Mouse (Mus musculus): ENCODE measurements around the gene Haus3. TPM values are rescaled to one million over a fixed set of nuclear protein-coding genes. Genes with fewer than 3 reads are reported as not detected.

Haus3 gene
- polyA plus RNA-seq, 1 experiment from 2014 or later = 15.2 TPM

DNA sequence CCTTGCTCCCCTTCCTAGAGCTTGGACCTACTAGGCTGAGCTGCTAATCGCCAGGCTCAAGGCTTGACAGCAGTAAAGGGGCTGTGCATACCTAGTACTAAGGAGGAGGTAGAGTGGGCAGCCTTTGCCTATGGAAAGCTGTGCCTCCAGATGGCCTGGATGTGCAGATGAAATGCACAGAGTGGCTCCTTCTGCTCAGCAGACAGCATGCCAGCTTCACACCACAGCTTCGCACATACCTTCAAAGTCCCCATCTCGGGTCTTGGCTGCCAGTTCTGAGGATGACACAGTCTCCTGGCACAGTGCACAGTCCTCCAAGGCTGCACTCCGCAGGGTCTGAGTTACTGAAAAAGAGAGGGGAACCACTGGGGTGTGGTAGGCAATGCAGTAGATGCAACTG is 27.9 kb upstream of the Haus3 start:
- H3K27ac ChIP-seq (replicated peaks) = no peak overlapping the region
- no peak overlapping the region for H3K9ac ChIP-seq
- WGBS = 82% methylated on average over 4 of the region's 4 CpGs
- H3K36me3 ChIP-seq = no peaks in the 10 kb centered on the region
- no peak overlapping the region for H3K4me2 ChIP-seq
- H3K9me3 ChIP-seq = no peaks in the 10 kb centered on the region
- H3K4me1 ChIP-seq (replicated peaks) = no peaks in the 10 kb centered on the region
- ATAC-seq (ENCODE audit: low read depth) = no peak
- no peaks in the 10 kb centered on the region for H3K27me3 ChIP-seq
- no peak overlapping the region for H3K4me3 ChIP-seq

DNA sequence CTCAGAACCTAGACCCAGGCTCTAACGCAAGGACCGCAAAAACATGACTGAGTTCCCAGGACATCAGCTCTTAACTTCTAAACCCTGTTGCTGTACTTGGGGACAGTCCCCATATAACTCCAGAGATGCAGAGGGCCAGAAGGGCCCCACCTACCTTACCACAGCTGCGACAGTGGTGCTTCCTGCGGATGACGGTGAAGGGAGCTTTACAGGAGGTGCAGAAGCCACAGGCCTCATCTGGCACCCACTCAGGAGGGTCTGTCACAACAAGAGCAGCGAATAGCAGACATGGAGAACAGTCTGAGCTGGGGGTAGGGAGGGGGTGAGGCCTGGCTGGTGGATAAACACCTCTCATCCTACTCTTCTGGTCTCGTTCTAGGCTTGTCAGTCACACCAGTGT is 27.1 kb upstream of the Haus3 start:
- Histone ChIP-seq H3K9me3 (no peaks in the 10 kb centered on the region), H3K9ac (no peak overlapping the region), H3K4me2 (no peak overlapping the region), H3K36me3 (no peaks in the 10 kb centered on the region), H3K4me3 (no peak overlapping the region), H3K27me3 (no peaks in the 10 kb centered on the region), H3K27ac (replicated peaks) (no peak overlapping the region), H3K4me1 (replicated peaks) (no peaks in the 10 kb centered on the region)
- 76% methylated on average over 7 of the region's 7 CpGs for WGBS
- ATAC-seq (ENCODE audit: low read depth) = no peak

DNA sequence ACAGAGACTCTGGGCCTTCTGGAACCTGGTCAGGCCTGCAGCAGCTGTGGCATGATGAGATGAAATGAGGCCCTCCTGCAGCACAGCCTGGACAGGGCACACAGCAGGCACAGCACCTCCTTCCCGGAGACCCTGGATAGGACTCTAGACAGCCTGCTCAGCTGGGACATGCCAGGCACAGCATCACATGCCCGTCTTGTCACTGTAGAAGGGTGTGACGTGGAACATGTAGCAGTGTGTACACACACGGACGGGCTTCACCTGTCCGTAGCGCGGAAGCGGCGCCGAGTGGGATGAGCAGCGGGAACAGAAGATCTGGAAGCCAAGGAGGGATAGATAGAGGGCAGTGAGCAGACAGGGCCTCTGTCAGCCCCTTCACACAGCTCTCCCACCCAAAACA is 26.5 kb upstream of the Haus3 start:
- no peaks in the 10 kb centered on the region for H3K36me3 ChIP-seq
- no peak overlapping the region for H3K9ac ChIP-seq
- no peak overlapping the region for H3K4me3 ChIP-seq
- H3K27ac ChIP-seq (replicated peaks) = no peak overlapping the region
- no peak for ATAC-seq (ENCODE audit: low read depth)
- H3K4me1 ChIP-seq (replicated peaks) = no peaks in the 10 kb centered on the region
- H3K4me2 ChIP-seq = no peak overlapping the region
- 94% methylated on average over 12 of the region's 12 CpGs for WGBS
- no peaks in the 10 kb centered on the region for H3K9me3 ChIP-seq
- no peaks in the 10 kb centered on the region for H3K27me3 ChIP-seq

DNA sequence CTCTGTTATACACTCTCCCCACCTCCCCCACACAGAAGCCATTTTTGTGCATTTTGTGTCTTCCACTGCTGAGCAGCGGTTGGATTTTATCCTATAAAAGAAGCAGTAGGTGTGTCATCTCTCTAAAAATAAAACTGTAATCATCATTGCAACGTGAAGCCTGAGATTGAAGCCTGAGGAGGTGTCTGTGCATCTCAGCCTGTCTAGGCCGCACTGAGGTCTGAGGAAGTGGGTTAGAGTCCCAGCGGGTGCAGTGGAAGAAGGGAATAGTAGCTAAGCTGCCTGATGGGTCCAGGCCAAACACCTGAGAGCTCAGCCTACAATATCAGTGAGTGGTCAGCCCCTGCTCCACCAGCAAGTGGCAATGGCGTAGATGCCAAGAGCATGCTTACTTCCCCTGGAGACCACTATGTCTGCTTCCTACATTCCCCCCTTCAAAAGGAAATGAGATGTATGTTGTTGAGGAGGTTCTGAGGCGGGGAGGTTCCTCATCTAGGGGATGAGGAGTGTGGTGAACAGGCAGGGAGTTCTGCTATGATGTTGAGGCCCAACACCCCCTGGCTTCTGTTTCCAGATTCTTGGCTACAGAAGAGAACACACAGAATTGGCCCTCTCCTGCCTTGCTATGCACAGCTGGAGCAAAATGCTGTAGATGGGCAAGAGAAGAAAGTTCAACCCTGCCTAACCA is 25.8 kb upstream of the Haus3 start:
- WGBS = 81% methylated on average over 6 of the region's 6 CpGs
- Histone ChIP-seq H3K27ac (replicated peaks) (no peak overlapping the region), H3K4me3 (no peak overlapping the region), H3K27me3 (no peaks in the 10 kb centered on the region), H3K4me1 (replicated peaks) (no peaks in the 10 kb centered on the region), H3K4me2 (no peak overlapping the region), H3K9me3 (no peaks in the 10 kb centered on the region), H3K9ac (no peak overlapping the region), H3K36me3 (no peaks in the 10 kb centered on the region)
- no peak for ATAC-seq (ENCODE audit: low read depth)

DNA sequence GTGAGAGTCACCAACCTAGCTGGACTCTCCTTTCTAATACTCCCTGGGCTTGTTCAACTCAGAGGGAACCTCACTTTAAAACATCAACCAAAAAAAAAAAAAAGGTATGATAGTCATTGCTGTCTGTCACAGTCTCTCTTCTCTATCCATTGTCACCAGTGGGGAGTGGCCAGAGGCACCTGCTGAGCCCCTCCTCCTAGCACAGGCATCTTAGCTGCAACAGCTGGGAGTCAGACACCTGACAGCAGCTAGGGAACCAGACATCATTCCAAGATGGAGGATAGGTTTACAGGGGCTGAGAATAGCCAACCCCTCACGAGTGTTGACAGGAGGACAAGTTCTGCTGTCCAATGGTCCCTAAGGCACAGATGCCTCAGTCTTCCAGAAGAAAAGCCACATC is 25.1 kb upstream of the Haus3 start:
- 72% methylated on average over 1 of the region's 1 CpGs for WGBS
- H3K4me2 ChIP-seq = no peak overlapping the region
- no peak overlapping the region for H3K27ac ChIP-seq (replicated peaks)
- ATAC-seq (ENCODE audit: low read depth) = no peak
- H3K9ac ChIP-seq = no peak overlapping the region
- H3K9me3 ChIP-seq = no peaks in the 10 kb centered on the region
- no peaks in the 10 kb centered on the region for H3K27me3 ChIP-seq
- no peak overlapping the region for H3K4me3 ChIP-seq
- H3K4me1 ChIP-seq (replicated peaks) = no peaks in the 10 kb centered on the region
- H3K36me3 ChIP-seq = no peaks in the 10 kb centered on the region

DNA sequence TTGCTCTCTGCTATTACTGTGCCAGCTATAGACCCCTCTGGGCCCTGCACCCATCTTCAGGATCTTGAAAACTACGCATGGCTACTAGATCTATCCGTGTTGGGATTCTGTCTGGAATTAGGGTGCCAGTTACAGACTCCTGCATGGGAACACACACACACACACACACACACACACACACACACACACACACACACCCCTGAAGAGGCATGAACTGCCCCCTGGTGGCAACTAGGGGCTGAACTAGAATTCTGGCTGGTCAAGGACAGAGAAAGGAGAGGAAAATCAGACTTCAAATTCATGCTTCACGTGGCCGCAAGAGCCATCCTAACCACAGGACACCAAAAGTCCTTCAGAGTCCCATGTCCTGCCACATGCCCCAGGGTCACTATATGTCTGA is 22.5 kb upstream of the Haus3 start:
- Histone ChIP-seq H3K9ac (no peak overlapping the region), H3K36me3 (no peaks in the 10 kb centered on the region), H3K27ac (replicated peaks) (no peak overlapping the region), H3K4me2 (no peak overlapping the region), H3K4me3 (no peak overlapping the region), H3K27me3 (no peaks in the 10 kb centered on the region), H3K9me3 (no peaks in the 10 kb centered on the region), H3K4me1 (replicated peaks) (peaks cover 12% of the 10 kb centered on the region)
- WGBS = 86% methylated on average over 4 of the region's 4 CpGs
- no peak for ATAC-seq (ENCODE audit: low read depth)

DNA sequence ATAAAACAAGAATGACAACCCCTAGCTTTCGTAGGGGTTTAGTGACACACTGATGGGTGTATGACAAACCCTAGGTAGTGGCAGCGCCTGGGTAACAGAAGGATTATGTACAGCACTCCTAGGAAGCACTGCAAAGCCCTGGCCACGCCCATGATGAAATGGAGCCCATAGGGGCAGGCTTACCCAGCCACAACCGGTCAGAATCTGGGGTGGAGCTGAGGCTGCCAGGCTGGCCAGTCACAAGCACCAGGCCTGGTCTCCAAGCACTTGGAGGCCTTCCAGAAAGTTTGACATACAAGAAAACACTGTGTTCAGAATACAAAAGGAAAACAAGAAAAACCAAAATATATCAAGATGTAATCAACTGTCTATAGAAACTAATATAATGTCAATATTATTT is 21.7 kb upstream of the Haus3 start:
- H3K27me3 ChIP-seq = no peaks in the 10 kb centered on the region
- H3K9ac ChIP-seq = no peak overlapping the region
- no peak overlapping the region for H3K4me2 ChIP-seq
- peaks cover 19% of the 10 kb centered on the region for H3K4me1 ChIP-seq (replicated peaks)
- no peak for ATAC-seq (ENCODE audit: low read depth)
- H3K4me3 ChIP-seq = no peak overlapping the region
- H3K36me3 ChIP-seq = no peaks in the 10 kb centered on the region
- no peaks in the 10 kb centered on the region for H3K9me3 ChIP-seq
- H3K27ac ChIP-seq (replicated peaks) = no peak overlapping the region
- 57% methylated on average over 4 of the region's 4 CpGs for WGBS

DNA sequence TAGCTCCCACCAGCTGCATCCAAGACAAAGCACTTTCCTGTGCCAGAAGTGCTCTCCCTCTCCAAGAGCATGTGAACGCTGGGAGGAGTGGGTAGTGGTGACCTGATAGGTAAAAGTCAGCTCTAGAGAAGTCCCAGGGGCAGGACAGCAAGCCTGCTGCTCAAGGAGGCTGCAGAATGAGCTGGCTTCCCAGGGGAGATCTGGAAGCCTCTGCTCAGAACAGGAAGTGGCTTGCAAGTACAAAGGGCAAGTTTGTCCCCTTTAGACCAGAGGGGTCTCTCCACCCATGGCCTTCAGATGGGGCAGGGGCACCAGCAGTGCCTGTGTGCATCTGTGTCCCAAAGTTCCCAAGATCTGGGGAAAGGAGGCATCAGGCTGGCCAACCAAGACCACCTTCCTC is 20.2 kb upstream of the Haus3 start:
- ATAC-seq (ENCODE audit: low read depth) = no peak
- no peak overlapping the region for H3K27ac ChIP-seq (replicated peaks)
- no peaks in the 10 kb centered on the region for H3K9me3 ChIP-seq
- no peaks in the 10 kb centered on the region for H3K27me3 ChIP-seq
- no peak overlapping the region for H3K4me3 ChIP-seq
- WGBS = 48% methylated on average over 1 of the region's 1 CpGs
- no peaks in the 10 kb centered on the region for H3K36me3 ChIP-seq
- peaks cover 34% of the 10 kb centered on the region for H3K4me1 ChIP-seq (replicated peaks)
- H3K9ac ChIP-seq = no peak overlapping the region
- H3K4me2 ChIP-seq = no peak overlapping the region

DNA sequence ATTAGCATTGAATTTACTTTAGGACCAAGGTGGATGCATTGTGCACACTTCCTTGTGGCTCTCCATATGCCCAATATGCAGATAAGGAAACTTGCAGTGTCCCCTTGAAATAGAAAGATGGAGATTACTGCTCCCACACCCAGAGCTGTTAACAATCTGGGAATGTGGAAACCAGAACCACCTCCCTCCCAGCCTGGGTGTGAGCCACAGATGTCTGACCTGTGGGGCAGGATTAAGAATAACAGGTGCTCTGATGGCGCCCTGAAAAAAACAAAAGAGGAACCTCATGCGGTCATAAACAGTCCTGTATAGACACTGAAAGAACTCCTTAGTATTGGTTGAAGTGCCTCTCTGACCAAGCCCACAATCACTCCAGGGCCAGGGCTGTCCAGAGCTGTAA is 19.5 kb upstream of the Haus3 start:
- WGBS = 76% methylated on average over 2 of the region's 2 CpGs
- Histone ChIP-seq H3K4me1 (replicated peaks) (peaks cover 41% of the 10 kb centered on the region), H3K27ac (replicated peaks) (no peak overlapping the region), H3K4me3 (peak overlapping the region; percentile 87), H3K4me2 (peak overlapping the region; percentile 69), H3K9ac (peak overlapping the region; percentile 73), H3K36me3 (peaks cover 6% of the 10 kb centered on the region; the same call in 1 of the 2 replicates), H3K9me3 (no peaks in the 10 kb centered on the region), H3K27me3 (no peaks in the 10 kb centered on the region)
- no peak for ATAC-seq (ENCODE audit: low read depth)

DNA sequence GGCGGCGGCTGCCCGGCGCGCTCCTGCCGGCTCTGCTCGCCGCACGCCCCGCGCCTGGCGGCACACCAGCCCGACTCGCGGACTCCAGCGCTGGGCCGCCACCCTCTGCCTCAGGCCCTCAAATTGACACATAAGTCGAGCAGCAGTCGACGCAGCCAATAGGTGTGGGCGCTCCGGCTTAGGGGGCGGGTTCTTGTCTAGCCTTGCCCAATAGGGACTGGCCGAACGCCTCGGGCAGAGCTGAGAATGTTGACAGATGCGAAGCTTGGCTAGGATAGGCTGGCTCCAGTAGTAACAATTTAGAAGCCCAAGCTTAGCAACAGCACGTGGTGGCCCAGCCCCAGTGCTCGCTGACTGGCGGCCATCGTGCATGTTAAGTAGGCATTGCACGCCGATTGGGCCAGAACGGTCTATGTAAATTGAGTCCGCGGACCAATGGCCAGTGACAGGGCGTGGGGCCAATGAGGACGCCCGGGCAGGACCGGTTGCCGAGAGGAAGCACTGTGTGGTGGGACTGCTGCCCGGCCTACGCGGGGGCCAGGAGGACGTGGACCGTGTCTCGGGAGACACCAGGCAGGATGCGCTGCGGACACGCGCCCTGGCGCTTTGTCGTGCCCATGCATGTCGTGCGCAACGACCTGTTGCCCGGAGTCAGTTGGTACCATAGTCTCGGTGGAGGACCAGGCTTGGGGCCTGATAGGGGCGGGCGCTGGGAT is 18.4 kb upstream of the Haus3 start, which contains the start of gene Mxd4:
TSS of gene Mxd4 (minus strand) at position 120 of the 716 bp plus-strand sequence.
- peak within 1 kb of the TSS; percentile 96 for H3K4me2 ChIP-seq
- H3K36me3 ChIP-seq = peaks cover 16% of the 10 kb centered on the region
- peak; percentile 99 for ATAC-seq (ENCODE audit: low read depth)
- no peaks in the 10 kb centered on the region for H3K9me3 ChIP-seq
- peak within 1 kb of the TSS; percentile 91 for H3K27ac ChIP-seq (replicated peaks)
- H3K9ac ChIP-seq = peak within 1 kb of the TSS; percentile 85
- H3K27me3 ChIP-seq = no peaks in the 10 kb centered on the region
- WGBS = under 1% methylated on average over 60 of the region's 60 CpGs
- peaks cover 52% of the 10 kb centered on the region for H3K4me1 ChIP-seq (replicated peaks)
- H3K4me3 ChIP-seq = peak within 1 kb of the TSS; percentile 87

DNA sequence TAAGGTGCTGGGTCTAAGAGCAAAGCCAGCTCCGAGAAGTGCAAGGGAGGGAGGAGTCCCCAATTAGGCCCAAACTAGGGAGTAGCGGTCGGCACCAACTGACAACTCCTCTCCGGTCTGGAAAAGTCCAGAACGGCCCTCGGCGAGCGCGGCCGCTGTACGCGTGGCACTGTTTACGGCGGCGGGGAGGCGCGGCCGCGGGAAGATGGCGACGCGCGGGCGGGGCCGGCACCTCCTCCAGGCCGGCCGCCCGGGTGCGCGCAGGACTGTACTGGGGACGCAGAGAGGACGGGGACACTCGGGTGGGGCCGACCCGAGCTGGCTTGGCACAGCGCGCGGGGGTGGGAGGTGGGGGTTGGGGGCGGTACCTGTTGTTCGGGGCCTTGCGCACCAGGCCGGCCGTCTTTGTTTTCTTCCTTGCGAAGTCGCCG is 17.6 kb upstream of the Haus3 start:
- H3K27me3 ChIP-seq = no peaks in the 10 kb centered on the region
- H3K9ac ChIP-seq = peak overlapping the region; percentile 85
- H3K4me2 ChIP-seq = peak overlapping the region; percentile 96
- H3K36me3 ChIP-seq = peaks cover 24% of the 10 kb centered on the region
- H3K9me3 ChIP-seq = no peaks in the 10 kb centered on the region
- H3K4me1 ChIP-seq (replicated peaks) = peaks cover 59% of the 10 kb centered on the region
- under 1% methylated on average over 42 of the region's 46 CpGs for WGBS
- H3K4me3 ChIP-seq = peak overlapping the region; percentile 87
- peak; percentile 33 for ATAC-seq (ENCODE audit: low read depth)
- peak overlapping the region; percentile 91 for H3K27ac ChIP-seq (replicated peaks)

DNA sequence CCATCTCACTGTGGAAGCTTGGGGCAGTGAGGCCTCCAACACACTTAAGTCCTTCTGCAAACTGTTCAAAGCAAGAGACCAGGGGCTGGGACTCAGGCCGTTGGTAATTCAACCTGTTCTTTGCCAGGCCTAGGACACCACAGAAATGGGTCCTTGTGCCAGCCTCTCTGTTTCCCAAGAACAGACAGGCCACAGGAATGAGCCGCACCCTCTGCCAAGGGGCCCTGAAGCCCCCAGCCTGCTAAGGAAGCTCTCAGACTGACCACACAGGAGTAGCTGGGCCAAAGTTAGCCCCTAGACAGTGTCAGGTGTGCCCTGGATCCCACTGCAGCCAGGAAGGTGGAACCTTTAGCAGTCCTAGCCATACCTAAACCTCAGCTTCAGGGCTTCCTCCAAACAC is 17.1 kb upstream of the Haus3 start:
- ATAC-seq (ENCODE audit: low read depth) = no peak
- no peaks in the 10 kb centered on the region for H3K9me3 ChIP-seq
- H3K27ac ChIP-seq (replicated peaks) = peak overlapping the region; percentile 91; the same call in 1 of the 2 replicates
- H3K4me3 ChIP-seq = peak overlapping the region; percentile 87
- H3K4me2 ChIP-seq = peak overlapping the region; percentile 96
- H3K36me3 ChIP-seq = peaks cover 30% of the 10 kb centered on the region
- peaks cover 61% of the 10 kb centered on the region for H3K4me1 ChIP-seq (replicated peaks)
- WGBS = 67% methylated on average over 2 of the region's 2 CpGs
- peak overlapping the region; percentile 85 for H3K9ac ChIP-seq
- H3K27me3 ChIP-seq = no peaks in the 10 kb centered on the region

All from neural tube, embryonic 13.5 days (tissue).